Mouse (Mus musculus): Measurements from ENCODE around the gene Gm20873. TPM values are rescaled to one million over a fixed set of nuclear protein-coding genes. Genes with fewer than 3 reads are reported as not detected.
"Not testable (repeated sequence)": the region's sequence is repeated elsewhere in the genome, so short reads cannot be mapped to it uniquely, and the experiment has no call there.

Gene Gm20873
- polyA plus RNA-seq (2016; fragmentation: Nextera tagmentation; extraction: Ambion mirVana): not detected in 2 replicates

- not testable (repeated sequence) for H3K9ac ChIP-seq; ATAC-seq (ENCODE audit: low FRiP score); H3K4me1 ChIP-seq; H3K4me2 ChIP-seq; H3K9me3 ChIP-seq; H3K27me3 ChIP-seq; H3K36me3 ChIP-seq (replicated peaks); H3K4me3 ChIP-seq (replicated peaks); H3K27ac ChIP-seq
Observed at GRCm38 (mm10) chrY:6266798-6267197, at the start of gene Gm20873. Gene Gm20873 (plus strand): TSS chrY:6267098.

- WGBS: 85% methylated on average over 2 of the region's 3 CpGs
- not testable (repeated sequence) for H3K4me1 ChIP-seq; H3K27me3 ChIP-seq; H3K4me2 ChIP-seq; ATAC-seq (ENCODE audit: low FRiP score); H3K4me3 ChIP-seq (replicated peaks); H3K27ac ChIP-seq; H3K9me3 ChIP-seq; H3K36me3 ChIP-seq (replicated peaks); H3K9ac ChIP-seq
Observed at GRCm38 (mm10) chrY:6237895-6238294, 29.0 kb upstream of the Gm20873 start, which contains the start of gene Gm21746. Gene Gm21746 (minus strand): TSS chrY:6237995.

Other genes starting within 250 kb of the Gm20873 start
- gene Gm21746, start 29.1 kb upstream of the Gm20873 start, polyA plus RNA-seq (2016; fragmentation: Nextera tagmentation; extraction: Ambion mirVana): not detected in 2 replicates